Mouse (Mus musculus) retina, postnatal 1 day (tissue): Measurements from ENCODE around the gene Gp1ba.

Experiments used
- DNase-seq: peaks from one replicate; pipeline ENCODE4 v3.0.0-alpha.2; 2012

The Gp1ba gene

DNA sequence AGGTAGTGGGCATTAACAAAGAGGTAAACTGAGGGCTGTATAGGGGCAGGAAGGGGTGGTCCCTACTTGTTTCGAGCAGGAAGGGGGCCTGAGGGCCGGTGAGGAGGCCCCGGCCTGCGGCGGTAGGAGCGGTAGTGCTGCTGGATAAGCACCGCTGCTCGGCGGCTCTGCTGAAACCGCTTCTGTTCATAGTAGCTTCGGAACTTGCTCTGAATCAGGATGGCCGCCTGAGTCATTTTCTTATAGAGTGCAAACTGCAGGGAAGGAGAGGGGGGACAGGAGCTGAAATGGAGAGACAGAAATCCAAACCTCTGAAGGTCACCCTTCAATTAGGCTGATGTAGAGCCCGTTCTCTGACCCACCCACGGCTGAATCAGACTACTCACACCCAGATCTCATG is 31.6 kb downstream of the Gp1ba start:
- DNase-seq: no peak

GRCm38 (mm10) chr11:70671333-70672047 is 32.6 kb downstream of the Gp1ba start:
- DNase-seq: peak; percentile 13

DNA sequence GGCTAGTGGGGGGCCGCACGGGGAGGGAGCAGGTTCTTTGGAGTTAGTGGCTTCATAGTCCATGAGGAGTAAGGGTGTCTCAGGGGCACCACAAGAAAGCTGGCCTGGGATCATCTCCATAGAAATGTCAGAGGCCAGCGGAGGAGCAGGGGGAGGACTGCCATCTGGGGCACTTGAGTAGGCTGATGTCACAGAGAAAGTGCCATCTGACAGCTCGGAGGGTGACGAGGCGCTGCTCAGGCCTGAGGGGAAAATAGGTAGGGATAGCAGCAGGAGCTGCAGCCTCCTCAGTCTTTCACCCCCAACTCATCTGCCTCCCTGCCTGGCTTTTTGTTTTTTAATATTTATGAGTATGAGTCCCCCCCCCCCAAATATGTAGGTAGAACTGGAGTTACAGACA is 35.1 kb downstream of the Gp1ba start:
- no peak for DNase-seq

DNA sequence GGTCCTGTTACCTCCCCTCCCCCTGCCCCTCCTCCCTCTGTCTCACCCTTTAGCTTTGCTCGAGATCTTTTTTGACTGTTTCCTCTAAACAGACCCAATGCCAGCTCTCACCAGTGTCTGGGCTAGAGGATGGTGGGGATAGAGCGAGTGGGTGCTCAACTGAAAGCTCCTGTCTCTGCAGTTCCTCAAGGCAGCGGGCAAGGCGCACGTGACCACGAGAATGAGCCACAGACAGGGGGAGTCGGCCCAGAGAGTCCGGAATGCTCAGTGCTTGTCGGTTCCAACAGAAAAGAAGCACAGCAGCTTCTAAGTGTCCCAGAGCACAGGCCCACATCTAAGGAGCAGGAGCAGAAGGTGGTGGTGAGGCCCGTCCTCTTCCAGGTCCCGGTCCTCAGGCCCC is 35.6 kb downstream of the Gp1ba start:
- DNase-seq: no peak

DNA sequence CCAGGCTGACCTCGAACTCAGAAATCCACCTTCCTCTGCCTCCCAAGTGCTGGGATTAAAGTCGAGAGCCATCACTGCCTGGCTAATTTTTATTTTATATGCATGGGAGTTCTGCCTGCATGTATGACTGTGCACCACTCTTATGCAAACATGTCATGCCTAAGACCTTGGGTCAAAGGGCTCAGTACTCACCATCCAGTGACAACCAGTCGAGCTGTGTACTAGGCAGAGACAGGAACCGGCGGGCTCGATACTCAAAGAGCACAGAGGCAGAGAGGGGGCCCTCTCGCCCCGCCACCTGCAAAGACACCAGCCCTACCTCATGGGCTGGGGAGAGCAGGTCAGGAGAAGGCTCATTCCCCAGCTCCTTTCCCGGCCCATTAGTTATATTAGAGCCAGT is 39.2 kb downstream of the Gp1ba start:
- DNase-seq: no peak

DNA sequence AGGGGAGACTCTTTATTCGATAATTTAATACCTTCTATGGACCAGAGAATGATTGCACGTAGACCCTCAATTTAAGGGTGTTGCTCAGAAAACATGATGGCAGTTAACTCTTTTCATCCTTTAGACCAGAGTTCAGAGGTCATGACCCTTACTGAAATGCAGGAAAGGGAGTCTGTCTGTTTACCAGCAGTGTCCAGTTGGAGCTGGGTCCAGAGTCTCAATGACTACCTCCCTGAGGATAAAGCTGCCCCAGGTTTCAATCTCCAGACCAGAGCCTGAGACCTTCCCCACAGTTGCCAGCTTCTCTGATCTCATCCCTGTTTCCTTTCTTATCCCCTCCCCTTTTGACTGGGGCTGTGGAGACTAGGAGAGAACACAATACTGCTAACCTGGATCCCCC is 39.7 kb downstream of the Gp1ba start:
- no peak for DNase-seq

- no peak for DNase-seq
Measured at GRCm38 (mm10) chr11:70679361-70679760, 40.4 kb downstream of the Gp1ba start.

GRCm38 (mm10) chr11:70679894-70680293 is 41.0 kb downstream of the Gp1ba start:
- no peak for DNase-seq

GRCm38 (mm10) chr11:70681170-70681569 is 42.2 kb downstream of the Gp1ba start:
- no peak for DNase-seq

- peak; percentile 90 for DNase-seq
Measured at GRCm38 (mm10) chr11:70681897-70682581, 43.1 kb downstream of the Gp1ba start.

DNA sequence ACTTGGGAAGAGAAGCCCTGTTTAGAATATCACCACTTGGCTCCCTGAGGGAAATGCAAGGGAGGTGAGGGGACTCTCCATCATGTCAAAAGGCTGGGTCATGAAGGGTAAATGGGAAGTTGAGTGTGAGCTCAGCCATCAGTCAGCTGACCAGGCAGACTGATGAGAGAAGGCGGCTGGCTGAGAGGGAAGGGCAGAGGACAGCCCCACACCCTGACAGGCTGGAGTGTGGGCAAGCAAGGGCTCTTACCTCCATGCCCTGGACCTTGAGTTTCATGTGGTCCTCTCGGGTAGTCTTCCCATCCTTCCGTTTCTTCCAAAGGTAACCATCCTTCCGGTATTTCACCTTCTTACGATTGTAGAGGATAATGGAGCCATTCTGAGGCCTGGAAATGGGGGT is 44.7 kb downstream of the Gp1ba start:
- no peak for DNase-seq

DNA sequence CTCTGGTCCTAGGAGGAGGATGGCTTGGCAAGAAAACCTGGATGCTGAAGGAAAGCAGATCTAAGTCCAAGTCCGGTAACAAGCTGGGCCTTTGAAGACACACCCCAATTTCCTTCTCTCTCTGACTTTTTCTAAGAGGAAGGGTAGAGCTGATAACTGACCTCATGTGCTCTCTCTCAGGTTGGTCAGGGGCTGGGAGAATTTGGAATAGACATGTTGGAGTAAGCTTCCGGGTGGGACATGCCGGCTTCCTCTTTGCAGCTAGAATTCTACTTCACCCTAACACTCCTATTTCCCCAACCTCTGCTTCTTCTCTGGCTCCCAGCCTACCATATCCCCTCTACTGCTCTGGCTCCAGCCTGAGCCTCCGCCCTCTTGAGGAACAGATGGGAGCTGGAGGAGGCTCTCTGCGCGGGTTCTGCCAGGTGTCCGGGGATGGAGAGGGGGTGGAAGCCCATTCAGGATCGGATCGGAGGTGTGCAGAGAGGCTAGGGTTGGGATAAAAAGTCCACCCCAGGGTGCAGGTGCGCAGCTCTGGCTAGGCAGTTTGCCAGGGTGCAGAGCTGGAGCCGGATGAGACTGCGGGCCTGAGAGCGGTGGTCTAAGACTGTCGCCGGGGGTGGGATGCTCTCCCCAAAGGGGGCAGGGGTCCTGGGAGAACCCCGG is 48.1 kb downstream of the Gp1ba start:
- peak; percentile 55 for DNase-seq

DNA sequence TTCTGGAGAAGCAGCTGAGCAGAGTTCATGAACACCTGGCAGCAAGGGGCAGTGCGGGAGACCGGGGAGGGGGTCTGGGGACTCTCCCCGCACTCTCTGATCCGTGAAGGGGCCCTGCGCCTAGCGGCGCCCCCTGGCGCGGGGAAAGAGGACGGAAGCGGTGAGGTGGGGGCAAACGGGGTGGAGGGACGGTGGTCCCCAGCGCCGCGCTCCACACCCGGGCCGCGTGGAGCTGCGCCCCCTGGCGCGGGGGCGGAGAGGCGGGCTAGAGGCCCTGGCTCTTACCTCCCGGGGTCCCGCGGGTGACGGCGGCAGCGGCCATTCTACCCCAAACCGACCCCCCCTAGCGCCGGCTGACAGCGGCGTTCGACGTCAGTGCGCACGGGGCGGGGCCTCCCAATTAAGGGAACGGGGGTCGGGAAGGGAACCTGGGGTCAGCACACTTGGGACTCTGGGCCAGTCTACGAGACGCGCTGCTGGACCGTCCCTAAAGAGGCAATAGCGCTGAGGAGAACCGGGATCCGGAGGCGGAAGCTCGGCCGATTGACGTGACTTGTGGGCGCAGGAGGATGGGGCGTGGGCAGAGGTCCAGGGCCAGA is 48.8 kb downstream of the Gp1ba start, which contains the start of gene Camta2:
TSS of gene Camta2 (minus strand) at position 505 of the 599 bp plus-strand sequence.
- DNase-seq: peak; percentile 91

GRCm38 (mm10) chr11:70688372-70688771 is 49.5 kb downstream of the Gp1ba start:
- DNase-seq: no peak

DNA sequence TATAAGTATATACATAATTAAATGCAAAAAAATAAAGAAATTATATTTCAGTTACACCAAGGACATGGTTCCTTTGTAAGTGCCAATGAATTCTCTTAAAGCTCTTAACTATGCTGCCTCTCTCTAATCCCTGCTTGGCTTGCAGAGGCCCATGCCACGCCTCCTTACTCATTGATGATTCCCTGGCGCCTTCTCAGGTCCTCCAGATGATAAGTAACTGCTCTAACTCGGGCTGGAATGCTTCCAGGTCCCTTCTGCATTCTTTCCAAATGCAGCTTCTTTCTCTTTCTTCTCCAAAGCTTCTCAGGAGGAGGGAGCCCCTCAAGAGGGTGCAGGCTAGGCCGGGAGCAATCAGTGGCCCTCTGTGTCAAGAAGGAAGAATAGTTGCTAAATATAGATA is 50.7 kb downstream of the Gp1ba start:
- no peak for DNase-seq
